In genomic region chr5:134692704-134693103, GRCm38 (mm10) we compare ENCODE assay signal across 20 mouse cellular contexts. TPM values are rescaled to one million over a fixed set of nuclear protein-coding genes. Genes with fewer than 3 reads are reported as not detected.
DNase-seq lines count a peak whose midpoint lies in the region; ATAC-seq and TF ChIP-seq lines count a peak whose summit lies in the region.
"Had no signal": no experiment of that assay in that cellular context is flagged by ENCODE, and none has a peak within 500 bp of the region (broad histone marks: within the 10 kb centered on the region; RNA-seq: fewer than 3 reads in every experiment).

No protein-coding gene starts in this region.

- peak; percentile 65 for DNase-seq in brain, adult 2 months (ENCODE audit: low read depth, low spot score)
- DNase-seq in telencephalon, adult 2 months (ENCODE audit: low read depth, low spot score) = peak; percentile 62
- DNase-seq in liver, postnatal 0 days = no peak
- no peak for DNase-seq in heart, adult 11 months
- DNase-seq: adrenal gland, adult 2 months; adrenal gland, adult 8-10 months; adrenal gland, postnatal 10 days; adrenal gland, postnatal 14 days; adrenal gland, postnatal 25 days; adrenal gland, postnatal 36 days; B cell, adult 2 months; cerebellum, adult 11 months; cerebellum, adult 11-12 months; cerebellum, adult 18-20 months; cerebellum, adult 2 months had no signal

- WGBS in liver, postnatal 0 days (ENCODE audit: insufficient replicate concordance) = 92% methylated on average over 1 of the region's 1 CpGs

- H3K36me3 ChIP-seq in liver, postnatal 0 days (replicated peaks; ENCODE audit: insufficient read depth, low read length) = no peaks in the 10 kb centered on the region
- H3K36me3 ChIP-seq: G1E had no signal

- no peak overlapping the region for H3K4me3 ChIP-seq in liver, postnatal 0 days (ENCODE audit: low read depth, low read length)

- no peaks in the 10 kb centered on the region for H3K9me3 ChIP-seq in liver, postnatal 0 days (ENCODE audit: low read length)
- H3K9me3 ChIP-seq: G1E had no signal

- H3K27ac ChIP-seq in liver, postnatal 0 days (ENCODE audit: low read depth) = no peak overlapping the region

- TF ChIP-seq CTCF in liver, postnatal 0 days (IDR thresholded peaks at IDR 0.05; ENCODE audit: low read depth) = no peak

- H3K4me2 ChIP-seq in liver, postnatal 0 days (ENCODE audit: low read depth, low read length) = no peak overlapping the region

- peaks cover 9% of the 10 kb centered on the region; the same call in 1 of the 2 replicates for H3K4me1 ChIP-seq in liver, postnatal 0 days (ENCODE audit: insufficient read depth)

- no peaks in the 10 kb centered on the region for H3K27me3 ChIP-seq in liver, postnatal 0 days (ENCODE audit: insufficient read depth, low read length)
- H3K27me3 ChIP-seq: Patski had no signal

- no peak for TF ChIP-seq EP300 in liver, postnatal 0 days (IDR thresholded peaks at IDR 0.05; ENCODE audit: low read depth)

- ATAC-seq in liver, postnatal 0 days = no peak
- ATAC-seq: activated CD4-positive, CD25-positive, alpha-beta regulatory T cell, adult 4 months; CD4-positive, CD25-positive, alpha-beta regulatory T cell, adult 4 months; Patski had no signal

- H3K9ac ChIP-seq in liver, postnatal 0 days (replicated peaks) = no peak overlapping the region

RNA-seq across cellular contexts. Expression of gene Limk1, which starts 4.3 kb away (rescaled TPM):
- polyA plus RNA-seq in liver, postnatal 0 days (2015; fragmentation: Nextera tagmentation; extraction: Ambion mirVana) = 0.59 and 0.73 TPM in 2 replicates

RNA-seq across cellular contexts. Expression of gene Eif4h, which starts 53.4 kb away (rescaled TPM):
- polyA plus RNA-seq in liver, postnatal 0 days (2015; fragmentation: Nextera tagmentation; extraction: Ambion mirVana) = 124 and 132 TPM in 2 replicates

RNA-seq across cellular contexts. Expression of gene Eln, which starts 54.4 kb away (rescaled TPM):
- 14.8 TPM in 2 replicates for polyA plus RNA-seq in liver, postnatal 0 days (2015; fragmentation: Nextera tagmentation; extraction: Ambion mirVana)
- polyA plus RNA-seq: C2C12; CD4-positive, CD25-positive, alpha-beta regulatory T cell, adult 4 months; G1E; Patski had no signal

Comparison
In these comparisons a context has a peak if more than half of its experiments do, and no peak if none do; other contexts are left out.
1. DNase-seq: peak in brain, adult 2 months (single experiment) and telencephalon, adult 2 months (single experiment); none in liver, postnatal 0 days (single experiment) and heart, adult 11 months (single experiment).